Mouse (Mus musculus) brain, embryonic 14.5 days (tissue): Measurements from ENCODE around the gene Tysnd1. TPM values are rescaled to one million over a fixed set of nuclear protein-coding genes. Genes with fewer than 3 reads are reported as not detected.

Experiments used
- DNase-seq: peaks from one replicate; pipeline ENCODE4 v3.0.0-alpha.2; 2011; ENCODE audit warnings: low read depth
- CTCF ChIP-seq: fragments of 200-500 bp; IDR thresholded peaks from 2 replicates; pipeline ENCODE4 v1.5.1; 2012; ENCODE audit warnings: inconsistent platforms, mild to moderate bottlenecking, moderate library complexity, borderline replicate concordance; ENCODE audit not compliant: insufficient read depth, insufficient read length; ENCODE audit errors: extremely low read depth
- POLR2A ChIP-seq: fragments of 200-500 bp; IDR thresholded peaks from 2 replicates; pipeline ENCODE4 v1.6.1; 2012; ENCODE audit warnings: mild to moderate bottlenecking, inconsistent platforms, borderline replicate concordance; ENCODE audit not compliant: poor library complexity, insufficient read depth, insufficient read length, severe bottlenecking; ENCODE audit errors: extremely low read depth
- polyA plus RNA-seq: library from polyadenylated mRNA; depleted of rRNA; stranded (reverse); fragments of >200 nt; gene quantifications from 2 replicates; pipeline ENCODE4 v1.2.3, GENCODE M21; 2012

Tysnd1 gene
- polyA plus RNA-seq, 1 experiment = 42.7 TPM

- no peak for TF ChIP-seq CTCF
- TF ChIP-seq POLR2A = no peak
Measured at GRCm38 (mm10) chr10:61661887-61662286, 33.4 kb upstream of the Tysnd1 start.

DNA sequence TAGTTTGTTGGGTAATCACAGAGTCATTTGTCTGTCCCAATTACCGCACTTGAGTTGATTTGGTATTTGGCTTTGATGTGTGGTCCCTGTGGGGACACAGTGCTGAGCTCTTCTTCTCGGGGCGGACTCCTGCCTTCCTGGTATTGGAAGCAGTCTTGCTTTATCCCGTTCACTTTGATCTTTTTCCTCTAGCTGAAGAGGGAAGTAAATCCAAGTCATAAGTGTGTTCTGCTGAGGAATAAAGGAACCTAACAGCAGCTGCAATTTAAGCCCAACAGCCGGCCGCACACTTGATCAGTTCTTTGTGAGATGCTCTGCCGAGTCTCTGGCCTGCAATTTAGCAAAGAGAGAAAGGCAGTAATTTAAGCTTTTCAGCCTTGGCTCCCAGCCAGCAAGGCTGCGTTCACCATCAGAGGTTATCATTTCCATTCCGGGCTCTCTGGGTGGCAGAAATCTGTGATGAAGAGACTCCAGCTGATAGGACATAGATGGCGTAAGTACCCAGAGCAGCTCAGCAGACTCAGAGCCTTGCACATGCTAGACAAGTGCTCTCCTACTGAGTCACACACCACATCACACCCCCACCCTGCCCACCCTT, 32.8 kb upstream of the Tysnd1 start:
- TF ChIP-seq POLR2A (no peak), CTCF (no peak)
- DNase-seq = peak; percentile 93

More at GRCm38 (mm10) chr10:61661887-61662286, 33.4 kb upstream of the Tysnd1 start:
- no peak for DNase-seq

DNA sequence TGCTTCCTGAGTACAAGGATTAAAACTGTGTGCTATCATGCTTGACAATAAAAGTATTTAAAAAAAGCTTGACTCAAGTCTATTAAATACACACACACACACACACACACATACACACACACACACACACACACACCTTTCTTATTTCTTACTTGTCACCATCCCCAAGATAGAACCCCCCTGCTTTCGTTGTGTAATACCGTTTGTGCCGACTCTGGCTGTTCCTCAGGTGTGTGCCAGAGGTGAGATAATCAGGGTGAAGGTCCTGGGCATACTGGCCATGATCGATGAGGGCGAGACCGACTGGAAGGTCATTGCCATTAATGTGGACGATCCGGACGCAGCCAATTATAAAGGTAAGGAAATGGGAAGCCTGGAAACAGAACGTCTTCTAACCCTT, 30.2 kb upstream of the Tysnd1 start:
- DNase-seq = no peak
- TF ChIP-seq POLR2A = no peak
- no peak for TF ChIP-seq CTCF

GRCm38 (mm10) chr10:61665651-61666050, 29.7 kb upstream of the Tysnd1 start:
- TF ChIP-seq POLR2A (no peak), CTCF (no peak)
- DNase-seq = no peak

DNA sequence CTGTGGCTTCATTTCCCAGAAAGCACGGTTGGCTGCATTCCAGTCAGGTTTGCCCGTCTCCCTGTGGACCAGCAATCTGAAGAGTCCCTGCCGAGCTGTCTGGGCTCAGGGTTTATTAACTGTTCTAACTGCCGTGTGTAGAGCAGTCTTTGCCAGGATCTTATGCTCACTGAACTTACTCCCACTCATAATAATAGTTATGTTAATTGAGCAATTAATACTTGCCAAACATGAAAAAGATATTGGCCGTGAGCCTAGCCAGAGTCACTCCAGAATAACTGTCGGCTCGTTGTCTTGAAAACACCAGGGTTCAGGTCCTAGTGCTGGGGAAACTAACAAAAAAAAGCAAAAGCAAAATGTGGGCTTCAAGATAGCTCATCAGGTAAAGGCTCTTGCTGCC, 26.0 kb upstream of the Tysnd1 start:
- TF ChIP-seq POLR2A (no peak), CTCF (no peak)
- DNase-seq = peak; percentile 68

DNA sequence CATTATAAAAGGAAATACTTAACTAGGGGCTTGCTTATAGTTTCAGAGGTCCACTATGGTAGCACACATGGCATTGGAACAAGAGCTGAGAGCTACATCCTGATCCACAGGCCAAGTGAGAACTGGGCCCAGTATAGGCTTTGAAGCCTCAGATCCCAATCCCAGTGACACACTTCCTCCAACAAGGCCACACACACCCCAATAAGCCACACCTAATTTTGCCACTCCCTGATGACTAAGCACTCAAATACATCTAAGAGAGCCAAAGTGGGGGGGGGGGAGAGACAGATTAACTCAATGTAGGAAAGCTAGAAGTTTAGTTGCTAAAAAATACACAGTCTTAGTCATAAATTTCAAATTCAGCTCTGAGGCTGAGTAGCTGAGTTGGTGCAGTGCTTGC, 25.4 kb upstream of the Tysnd1 start:
- no peak for TF ChIP-seq POLR2A
- TF ChIP-seq CTCF = no peak
- DNase-seq = no peak

GRCm38 (mm10) chr10:61670758-61671157, 24.6 kb upstream of the Tysnd1 start:
- DNase-seq = no peak
- TF ChIP-seq CTCF (no peak), POLR2A (no peak)

GRCm38 (mm10) chr10:61675935-61676334, 19.4 kb upstream of the Tysnd1 start:
- TF ChIP-seq POLR2A = no peak
- TF ChIP-seq CTCF = no peak
- no peak for DNase-seq

GRCm38 (mm10) chr10:61679545-61679944, 15.8 kb upstream of the Tysnd1 start:
- TF ChIP-seq POLR2A (no peak), CTCF (no peak)
- no peak for DNase-seq

GRCm38 (mm10) chr10:61680015-61680913, 15.1 kb upstream of the Tysnd1 start, which contains the start of gene Sar1a:
Gene Sar1a, plus strand, starts transcription at chr10:61680299.
- peak; percentile 90 for TF ChIP-seq POLR2A
- TF ChIP-seq CTCF = no peak
- peak; percentile 99 for DNase-seq

GRCm38 (mm10) chr10:61689405-61689804, 5.9 kb upstream of the Tysnd1 start:
- no peak for DNase-seq

DNA sequence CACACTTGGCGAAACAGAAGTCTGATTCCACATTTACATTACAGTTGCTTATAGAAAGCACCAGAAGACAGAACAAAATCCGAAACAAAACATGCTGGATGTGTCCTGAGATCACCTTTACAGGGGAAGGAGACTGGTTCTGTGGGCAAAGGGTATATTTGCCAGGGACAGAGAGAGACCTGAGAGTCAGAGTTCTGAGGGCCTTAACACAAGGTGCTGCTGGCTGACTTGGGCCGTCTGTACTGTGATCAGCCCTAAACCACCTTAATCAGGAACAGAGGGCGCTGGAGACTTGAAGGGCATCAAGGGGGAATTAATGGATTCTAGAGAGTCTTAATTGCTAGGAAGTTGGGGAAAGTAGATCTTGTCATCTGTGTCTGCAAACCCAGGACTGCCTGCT, 1.8 kb upstream of the Tysnd1 start:
- no peak for DNase-seq
- TF ChIP-seq POLR2A = no peak
- TF ChIP-seq CTCF = no peak

More at GRCm38 (mm10) chr10:61689405-61689804, 5.9 kb upstream of the Tysnd1 start:
- TF ChIP-seq CTCF (no peak), POLR2A (no peak)
